Mouse (Mus musculus) right cerebral cortex, postnatal 10 days (tissue): Measurements from ENCODE around the gene Vps4b.
"Not testable (repeated sequence)": the region's sequence is repeated elsewhere in the genome, so short reads cannot be mapped to it uniquely, and the experiment has no call there.

Experiments used
- DNase-seq, 2 experiments: peaks; one replicate each; pipeline ENCODE4 v3.0.0; 2021; ENCODE audit warnings: low spot score in 2 of 2

Gene Vps4b

DNA sequence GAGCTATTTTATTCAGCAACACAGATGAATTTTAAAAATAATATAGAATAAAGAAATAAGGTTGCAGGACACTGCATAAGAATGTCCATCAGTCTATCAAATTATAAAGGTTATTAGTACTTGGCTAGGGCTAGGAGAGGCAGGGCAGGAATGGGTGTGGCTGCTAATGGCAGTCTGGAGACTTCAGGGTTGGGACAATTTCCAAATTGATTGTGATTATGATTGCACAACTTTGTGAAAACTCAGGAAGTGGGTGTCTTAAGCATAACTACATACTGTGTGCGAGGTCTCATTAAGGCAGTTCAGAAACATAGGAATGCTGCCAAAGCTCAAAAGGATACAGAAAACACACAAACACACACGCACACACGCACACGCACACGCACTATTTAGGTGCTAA, 44.5 kb downstream of the Vps4b start:
- peak; percentile 1 to 14 for DNase-seq

DNA sequence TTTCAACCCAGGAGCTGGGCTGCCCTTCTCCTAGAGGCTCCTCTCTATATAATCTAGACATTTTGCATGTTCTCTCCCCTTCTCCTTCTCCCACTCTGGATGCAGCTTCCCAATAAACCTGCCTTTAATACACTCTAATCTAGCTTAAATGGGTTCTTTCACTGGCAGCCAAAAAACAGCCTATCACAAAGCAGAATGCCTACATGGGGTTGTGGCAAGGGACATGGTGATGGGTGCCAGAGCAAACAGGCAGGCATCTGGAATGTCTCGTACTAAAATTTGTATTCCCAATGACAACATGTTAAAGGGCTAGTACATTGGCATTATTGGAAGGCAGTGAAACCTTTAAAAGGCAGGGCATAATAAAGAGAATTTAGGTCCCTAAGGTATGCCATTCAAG, 45.9 kb downstream of the Vps4b start:
- DNase-seq = peak in 1 of 2 experiments; percentile 10

DNA sequence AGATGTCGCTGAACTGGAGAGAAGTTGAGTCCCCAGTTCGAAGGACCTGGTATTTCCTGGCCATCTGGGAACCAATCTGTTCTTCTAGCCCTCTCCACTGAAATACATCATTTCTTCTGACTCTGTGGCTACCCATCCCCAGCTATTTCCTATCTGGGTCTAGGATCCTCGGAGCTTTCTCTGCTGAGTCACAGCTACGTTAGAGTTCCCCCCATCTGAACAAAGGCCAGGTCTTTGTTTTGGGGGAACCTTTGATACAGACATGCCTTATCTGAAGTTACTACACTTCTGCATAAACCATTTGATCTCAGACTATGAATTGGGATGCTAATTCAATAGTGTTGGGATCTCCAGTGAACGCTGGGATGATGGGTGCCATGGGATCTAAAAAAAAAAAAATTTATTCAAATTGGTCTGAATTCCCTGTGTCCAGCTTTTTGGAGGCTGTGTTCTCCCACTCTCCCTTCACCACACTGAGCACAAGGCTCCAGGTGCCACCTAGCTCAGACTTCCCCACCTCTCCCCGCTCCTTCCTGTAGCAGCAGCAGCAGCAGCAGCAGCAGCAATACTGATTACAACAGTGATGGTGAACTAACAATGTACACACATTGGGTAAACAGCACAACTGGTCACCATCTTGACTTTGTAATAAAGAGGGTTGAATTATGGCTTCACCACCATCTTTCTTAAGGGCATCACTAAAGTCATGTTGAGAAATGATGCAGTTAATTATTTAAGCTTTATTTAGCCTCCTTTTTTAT, 47.8 kb downstream of the Vps4b start:
- peak in 1 of 2 experiments; percentile 14 for DNase-seq

DNA sequence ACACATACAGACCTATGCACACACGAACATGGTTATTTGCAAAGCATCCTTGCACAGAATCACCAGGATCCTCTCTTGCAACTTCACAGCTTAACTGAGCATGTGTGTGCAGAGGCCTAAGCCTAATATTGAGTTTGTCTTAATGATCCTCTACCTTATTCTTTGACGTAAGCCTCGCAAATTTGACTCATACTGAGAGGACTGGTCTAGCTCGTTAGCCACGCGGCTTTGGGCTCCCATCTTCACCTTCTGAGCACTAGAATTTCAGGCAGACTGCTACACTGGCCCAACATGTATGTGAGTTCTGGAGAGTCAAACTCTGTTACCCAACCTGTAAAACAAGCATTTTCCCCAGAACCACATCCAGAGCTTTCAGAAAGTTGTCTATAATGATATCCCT, 53.5 kb downstream of the Vps4b start:
- no peak for DNase-seq

DNA sequence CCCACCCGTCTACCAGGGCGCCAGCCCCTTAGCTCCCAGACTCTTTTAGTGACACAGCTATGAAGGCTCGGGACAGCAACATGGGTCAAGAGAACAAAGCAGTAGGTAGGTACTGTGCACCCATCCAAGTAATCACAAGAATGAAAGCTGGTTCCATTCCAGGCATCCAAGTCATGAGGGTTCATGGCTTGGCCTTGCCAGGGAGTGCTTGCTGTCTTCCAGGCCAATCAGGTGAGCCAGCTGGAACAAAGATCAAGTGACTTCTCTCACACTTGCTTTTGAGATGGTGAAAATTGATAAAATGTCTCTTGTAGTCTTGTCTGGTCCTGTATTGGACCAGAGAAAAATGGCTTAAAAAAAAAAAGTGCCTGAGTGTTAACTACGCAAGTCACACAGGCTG, 55.8 kb downstream of the Vps4b start:
- DNase-seq = no peak

DNA sequence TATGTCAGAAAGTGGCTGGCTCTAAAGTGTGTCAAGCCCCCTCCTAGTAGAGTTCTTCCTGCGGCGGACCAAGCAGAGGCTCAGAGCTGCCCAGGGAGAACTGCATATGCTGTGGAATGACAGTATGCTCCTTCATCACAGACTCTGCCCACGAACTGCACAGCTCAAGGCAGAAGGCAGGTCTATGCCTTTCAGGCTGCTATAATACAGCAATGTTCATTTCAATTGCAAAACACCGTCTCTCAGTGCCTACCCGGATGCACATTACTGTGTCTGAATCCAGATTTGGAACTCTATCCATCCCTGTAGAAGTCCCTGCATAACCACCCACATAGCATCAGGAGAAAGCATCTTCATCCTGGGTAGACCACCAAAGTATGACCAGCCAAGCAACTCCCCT, 56.7 kb downstream of the Vps4b start:
- no peak for DNase-seq

DNA sequence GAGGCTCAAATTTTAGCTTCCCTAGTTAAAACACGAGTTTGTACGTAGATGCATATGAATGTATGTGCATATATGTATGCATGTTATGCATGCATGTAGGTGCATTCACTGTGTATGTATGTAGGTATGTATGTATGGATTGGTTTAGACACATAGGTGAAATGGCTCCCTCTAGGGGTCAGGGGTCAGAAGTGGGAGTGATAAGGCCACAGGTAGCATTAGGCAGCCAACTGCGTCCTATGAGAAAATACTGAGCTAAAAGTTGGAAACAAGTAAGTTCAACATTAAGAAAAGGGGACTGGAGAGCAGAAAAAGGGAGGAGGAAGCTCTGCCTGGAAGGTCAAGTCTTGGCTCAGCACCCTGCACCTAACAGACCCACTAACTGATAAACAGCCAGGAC, 58.4 kb downstream of the Vps4b start:
- no peak for DNase-seq

DNA sequence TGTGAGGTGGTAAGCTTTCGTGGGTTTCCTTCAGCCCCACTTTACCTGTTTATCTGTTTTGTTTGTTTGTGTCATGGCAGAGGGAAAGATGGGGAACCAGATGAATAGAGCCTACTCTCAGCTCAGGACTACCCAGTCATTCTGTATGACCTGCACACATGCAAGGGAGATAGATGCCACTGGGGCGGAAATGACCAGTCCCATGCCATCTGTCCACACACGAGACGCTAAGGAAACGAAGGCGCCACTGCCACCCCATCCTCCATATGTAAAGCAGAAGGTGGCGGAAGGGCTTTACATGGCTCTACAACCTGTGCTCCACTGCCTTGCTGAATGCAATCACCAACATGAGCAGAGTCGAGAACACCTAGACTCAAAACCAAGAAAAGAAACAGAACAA, 60.3 kb downstream of the Vps4b start:
- no peak for DNase-seq

DNA sequence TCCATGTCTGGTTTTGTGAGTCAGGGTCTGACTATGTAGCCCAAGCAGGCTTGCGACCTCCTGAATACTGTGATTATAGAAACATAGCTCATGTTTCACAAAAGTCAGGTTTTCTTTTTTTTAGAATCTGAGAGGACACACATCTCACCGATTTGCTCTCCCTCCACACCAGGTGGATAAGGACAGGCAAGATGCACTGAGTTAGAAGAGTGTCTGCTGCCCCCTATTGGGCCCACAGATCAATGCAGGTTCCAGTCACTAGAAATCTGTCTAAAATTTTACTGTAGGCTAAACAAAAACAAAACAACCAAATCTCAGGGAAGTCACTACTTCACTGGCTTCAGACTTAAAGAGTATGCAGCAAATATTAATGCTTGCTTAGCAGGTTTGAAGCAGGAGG, 60.9 kb downstream of the Vps4b start:
- DNase-seq = peak in 1 of 2 experiments; percentile 42

DNA sequence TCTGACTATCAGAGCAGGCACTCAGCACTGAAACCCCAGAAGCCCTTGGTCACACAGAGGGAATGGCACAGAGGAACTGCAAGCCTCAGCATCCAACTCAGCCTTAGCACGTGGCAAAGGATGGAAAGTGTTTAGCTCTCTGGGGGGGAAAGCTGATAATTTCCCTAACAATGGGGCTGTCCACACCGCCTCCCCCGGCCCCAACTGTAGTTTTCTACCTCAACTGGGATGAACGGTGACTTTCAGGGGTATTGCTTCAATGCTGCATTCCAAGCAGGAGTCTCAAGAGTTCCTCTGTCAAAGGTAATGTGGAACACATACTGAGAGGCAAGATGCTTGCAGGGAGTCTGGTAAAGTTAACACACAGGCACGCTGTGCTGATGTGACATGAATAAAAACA, 74.5 kb downstream of the Vps4b start:
- no peak for DNase-seq

DNA sequence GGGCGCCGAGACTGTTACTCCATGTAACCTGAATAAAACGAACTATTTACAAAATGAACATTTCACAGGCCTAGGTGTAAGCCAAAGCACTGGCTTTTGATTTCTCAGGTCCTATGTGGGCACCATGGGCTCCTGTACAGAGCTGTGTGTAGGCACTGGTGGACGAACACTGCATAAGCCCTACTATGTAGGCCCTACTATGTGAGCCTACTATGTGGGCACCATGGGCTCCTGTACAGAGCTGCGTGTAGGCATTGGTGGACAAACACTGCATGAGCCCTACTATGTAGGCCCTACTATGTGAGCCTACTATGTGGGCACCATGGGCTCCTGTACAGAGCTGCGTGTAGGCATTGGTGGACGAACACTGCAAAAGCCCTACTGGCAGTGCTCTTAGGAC, 78.8 kb downstream of the Vps4b start:
- not testable (repeated sequence) for DNase-seq

DNA sequence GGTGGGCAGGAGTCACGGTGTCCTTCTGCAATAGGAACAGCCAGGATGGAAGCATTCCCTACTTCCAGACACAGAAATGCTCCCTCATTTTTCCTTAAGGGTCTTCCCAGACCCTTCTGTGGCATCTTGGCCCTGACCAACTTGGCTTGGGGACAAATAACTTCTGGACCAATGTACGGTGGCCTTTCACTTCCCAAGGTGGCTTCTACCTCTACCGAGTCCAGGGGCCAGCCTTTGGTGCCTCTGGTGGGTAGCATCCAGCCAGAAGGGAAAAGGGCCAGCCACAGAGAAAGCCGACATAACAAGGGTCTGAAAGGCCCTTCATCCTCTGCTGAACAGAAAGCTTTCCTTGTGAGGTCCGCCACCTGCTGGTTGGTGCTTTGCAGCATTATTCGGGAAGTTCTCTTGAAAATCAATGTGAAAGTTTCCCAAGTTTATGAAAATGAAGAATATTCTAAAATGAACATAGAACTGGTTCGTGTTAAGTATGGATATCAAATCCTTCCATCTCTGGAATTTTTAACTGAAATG, 79.4 kb downstream of the Vps4b start:
- DNase-seq = peak; percentile 83 to 91

DNA sequence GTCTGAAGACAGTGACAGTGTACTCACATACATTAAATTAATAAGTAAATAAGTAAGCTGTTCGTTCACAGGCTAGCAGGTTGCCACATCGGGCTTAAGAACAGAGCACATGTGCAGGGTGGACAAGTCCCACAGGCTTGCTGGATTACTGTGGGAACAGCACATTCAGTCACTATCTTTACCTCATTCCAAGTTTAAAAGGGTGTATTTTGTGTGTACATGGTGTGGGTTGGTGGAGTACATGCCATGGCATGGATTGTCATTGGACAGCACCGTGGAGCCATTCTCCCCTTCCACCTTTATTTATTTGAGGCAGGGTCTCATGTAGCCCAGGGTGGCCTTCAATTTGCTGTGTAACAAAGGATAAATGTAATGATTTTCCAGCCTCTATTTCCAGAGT, 80.4 kb downstream of the Vps4b start:
- DNase-seq = no peak

DNA sequence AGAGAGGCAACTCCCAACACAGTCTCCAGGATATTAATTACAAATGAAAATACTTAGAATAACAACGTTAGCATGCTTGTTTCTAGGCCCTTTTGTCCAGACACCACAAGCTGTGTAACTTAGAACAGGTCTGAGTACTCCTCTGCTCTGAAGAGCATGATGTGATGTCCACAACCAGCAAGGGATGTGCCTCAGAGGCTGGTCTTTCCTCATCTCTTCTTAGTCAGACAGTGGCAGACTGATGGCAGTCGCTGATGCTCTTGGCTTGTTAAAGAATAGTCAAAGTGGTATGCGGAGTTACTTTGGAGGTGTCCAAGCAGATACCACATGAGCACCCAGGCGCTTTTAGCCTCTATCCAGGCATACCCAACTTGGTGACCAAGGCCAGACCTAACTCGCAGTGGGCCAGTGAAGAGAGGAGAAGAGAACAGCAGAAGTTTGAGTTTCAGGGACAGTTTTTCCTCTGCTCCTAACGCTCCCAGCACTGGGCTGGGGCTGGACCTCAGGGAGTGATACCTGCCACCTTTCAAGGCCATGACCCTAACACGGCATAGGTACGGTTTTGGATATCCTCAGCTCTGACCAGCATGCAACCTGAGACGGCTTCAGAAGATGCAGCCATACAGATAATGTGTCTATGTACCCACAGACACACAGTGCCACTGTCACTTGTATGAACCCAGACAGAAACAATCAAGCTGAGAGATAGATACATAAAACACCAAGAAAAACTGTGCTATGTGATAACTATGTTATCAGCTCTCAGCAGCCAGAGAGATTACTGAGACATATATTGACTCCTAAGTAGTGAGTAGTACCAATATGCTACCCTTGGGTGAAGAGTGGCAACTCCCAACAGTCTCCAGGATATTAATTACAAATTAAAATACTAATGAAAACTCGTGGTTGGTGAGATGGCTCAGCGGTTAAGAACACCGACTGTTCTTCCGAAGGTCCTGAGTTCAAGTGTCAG, 81.1 kb downstream of the Vps4b start:
- DNase-seq = no peak

DNA sequence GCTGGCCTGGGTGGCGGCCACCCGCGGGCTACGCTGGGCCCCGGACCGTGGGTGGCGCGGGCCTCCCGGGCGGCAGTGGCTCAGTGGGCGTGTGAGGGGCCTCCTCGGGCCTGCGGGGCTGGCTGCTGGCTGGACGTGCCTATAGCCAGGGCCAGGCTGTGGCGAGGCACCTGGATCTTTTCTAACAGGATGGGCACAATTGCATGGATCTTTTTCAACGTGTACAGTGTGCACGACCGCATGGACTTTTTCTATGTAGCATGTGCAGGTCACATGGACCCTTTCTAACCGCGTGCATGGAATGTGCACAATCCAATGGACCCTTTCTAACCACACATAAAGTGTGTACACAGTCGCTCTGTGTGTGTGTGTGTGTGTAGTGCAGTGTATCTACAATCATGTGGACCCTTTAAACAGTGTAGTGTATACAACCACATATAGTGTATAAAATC, 82.0 kb downstream of the Vps4b start:
- DNase-seq = peak in 1 of 2 experiments; percentile 37
